Mouse (Mus musculus) neural tube, embryonic 12.5 days (tissue): ENCODE data around the gene Srebf2. TPM values are rescaled to one million over a fixed set of nuclear protein-coding genes. Genes with fewer than 3 reads are reported as not detected.

Experiments used
- ATAC-seq: fragments of 200-750 bp; cut with Nextera tagmentation; 2 replicates; pipeline ENCODE4 v1.8.0; 2017; ENCODE audit warnings: low read depth, mild to moderate bottlenecking, moderate TSS enrichment, moderate library complexity; ENCODE audit not compliant: low FRiP score
- H3K27ac ChIP-seq: fragments of 300-500 bp; sonication (generic); 2 replicates; pipeline ENCODE4 v1.5.1; 2016
- H3K27me3 ChIP-seq: fragments of 300-500 bp; sonication (generic); replicated peaks from 2 replicates; pipeline ENCODE4 v1.6.1; 2016; ENCODE audit warnings: mild to moderate bottlenecking
- H3K36me3 ChIP-seq: fragments of 300-500 bp; sonication (generic); 2 replicates; pipeline ENCODE4 v1.6.1; 2016; ENCODE audit warnings: mild to moderate bottlenecking
- H3K4me1 ChIP-seq: fragments of 300-500 bp; sonication (generic); 2 replicates; pipeline ENCODE4 v1.6.1; 2016
- H3K4me2 ChIP-seq: fragments of 300-500 bp; sonication (generic); replicated peaks from 2 replicates; pipeline ENCODE4 v1.6.1; 2016; ENCODE audit warnings: mild to moderate bottlenecking
- H3K4me3 ChIP-seq: fragments of 300-500 bp; sonication (generic); 2 replicates; pipeline ENCODE4 v1.5.1; 2016
- H3K9ac ChIP-seq: fragments of 300-500 bp; sonication (generic); 2 replicates; pipeline ENCODE4 v1.6.1; 2016; ENCODE audit warnings: mild to moderate bottlenecking
- H3K9me3 ChIP-seq: fragments of 300-500 bp; sonication (generic); 2 replicates; pipeline ENCODE4 v1.6.1; 2016; ENCODE audit warnings: mild to moderate bottlenecking
- WGBS: fragments of 180-500 bp; shearing (Covaris S2); methylation state at CpG from one replicate; pipeline ENCODE4 v1.1.7; 2016; 5-methylcytosine and 5-hydroxymethylcytosine counted together
- microRNA counts: library from miRNA; unstranded; fragments of <30 nt; microRNA quantifications from one replicate; lab custom pipeline; 2017
- microRNA-seq: library from miRNA; unstranded; fragments of <30 nt; microRNA quantifications from one replicate; pipeline ENCODE4, GENCODE M21; 2017
- polyA plus RNA-seq: library from polyadenylated mRNA; unstranded; fragments of >200 nt; fragmentation: Nextera tagmentation; extraction: Ambion mirVana; gene quantifications from 2 replicates; pipeline ENCODE4 v1.2.1, GENCODE M21; 2016

The Srebf2 gene
- polyA plus RNA-seq, 1 experiment from 2014 or later = 238 TPM

- 83% methylated on average over 3 of the region's 3 CpGs for WGBS
- no peaks in the 10 kb centered on the region for H3K4me1 ChIP-seq
- H3K27me3 ChIP-seq = no peaks in the 10 kb centered on the region
- H3K4me3 ChIP-seq = no peak overlapping the region
- no peaks in the 10 kb centered on the region for H3K9me3 ChIP-seq
- H3K36me3 ChIP-seq = no peaks in the 10 kb centered on the region
- H3K4me2 ChIP-seq = no peak overlapping the region
- no peak overlapping the region for H3K9ac ChIP-seq
- no peak overlapping the region for H3K27ac ChIP-seq
- no peak for ATAC-seq
Observed at GRCm38 (mm10) chr15:82247131-82247776, 100.3 kb downstream of the Srebf2 start.

- no peaks in the 10 kb centered on the region for H3K9me3 ChIP-seq
- H3K27me3 ChIP-seq = no peaks in the 10 kb centered on the region
- no peak overlapping the region for H3K27ac ChIP-seq
- H3K36me3 ChIP-seq = no peaks in the 10 kb centered on the region
- WGBS = 99% methylated on average over 3 of the region's 3 CpGs
- ATAC-seq = no peak
- no peak overlapping the region for H3K4me3 ChIP-seq
- no peak overlapping the region for H3K9ac ChIP-seq
- peaks cover 17% of the 10 kb centered on the region for H3K4me1 ChIP-seq
- no peak overlapping the region for H3K4me2 ChIP-seq
Observed at GRCm38 (mm10) chr15:82251579-82251978, 104.6 kb downstream of the Srebf2 start.

GRCm38 (mm10) chr15:82252097-82252496, 105.1 kb downstream of the Srebf2 start, which contains the start of gene 1500009C09Rik:
Gene 1500009C09Rik (plus strand): TSS chr15:82252397.
- Histone ChIP-seq H3K27me3 (no peaks in the 10 kb centered on the region), H3K9ac (no peak within 1 kb of the TSS), H3K4me3 (no peak within 1 kb of the TSS), H3K4me2 (no peak within 1 kb of the TSS), H3K36me3 (no peaks in the 10 kb centered on the region), H3K27ac (no peak within 1 kb of the TSS), H3K4me1 (peaks cover 21% of the 10 kb centered on the region), H3K9me3 (no peaks in the 10 kb centered on the region)
- WGBS = 88% methylated on average over 6 of the region's 6 CpGs
- no peak for ATAC-seq

MicroRNAs encoded within 50 kb of the gene (microRNA counts, 519-probe panel; counts per million panel counts)
- microRNA mmu-miR-33 (lab: Ali Mortazavi, UCI) = 3,538 counts per million, percentile 73 among the panel's probes with 10 or more counts

Small RNA genes within 50 kb of the gene (microRNA-seq; reads per million reads assigned to microRNA genes)
- 82.8 reads per million, percentile 48 among the genes with 10 or more reads in this experiment for gene Mir33

Other genes with a start within 250 kb of the Srebf2 start
- gene Polr3h, start 220.9 kb upstream of the Srebf2 start, polyA plus RNA-seq = 61.8 and 73.1 TPM in 2 replicates
- gene Csdc2, start 210.4 kb upstream of the Srebf2 start, polyA plus RNA-seq = 60.8 and 64.8 TPM in 2 replicates
- 40.1 and 42.0 TPM in 2 replicates for gene Pmm1, start 186.3 kb upstream of the Srebf2 start, polyA plus RNA-seq
- not detected in 2 replicates for gene 1700029P11Rik, start 166.6 kb upstream of the Srebf2 start, polyA plus RNA-seq
- gene Xrcc6, start 159.3 kb upstream of the Srebf2 start, polyA plus RNA-seq = 52.6 and 53.4 TPM in 2 replicates
- 42.9 and 48.5 TPM in 2 replicates for gene Desi1, start 113.3 kb upstream of the Srebf2 start, polyA plus RNA-seq
- 188 and 193 TPM in 2 replicates for gene Snu13, start 99.6 kb upstream of the Srebf2 start, polyA plus RNA-seq
- 0.04 TPM in 1 of 2 replicates, not detected in the other for gene 4930407I10Rik, start 88.0 kb upstream of the Srebf2 start, polyA plus RNA-seq
- gene Mei1, start 77.2 kb upstream of the Srebf2 start, polyA plus RNA-seq = 0.05 and 0.08 TPM in 2 replicates
- gene Ccdc134, start 19.3 kb upstream of the Srebf2 start, polyA plus RNA-seq = 17.8 and 20.3 TPM in 2 replicates
- gene Shisa8, start 65.6 kb downstream of the Srebf2 start, polyA plus RNA-seq = 0.29 and 0.46 TPM in 2 replicates
- gene Tnfrsf13c, start 77.2 kb downstream of the Srebf2 start, polyA plus RNA-seq = 0.10 and 0.22 TPM in 2 replicates
- gene Cenpm, start 97.6 kb downstream of the Srebf2 start, polyA plus RNA-seq = 45.5 and 45.8 TPM in 2 replicates
- gene 1500009C09Rik, start 105.2 kb downstream of the Srebf2 start, polyA plus RNA-seq = 1.7 and 3.2 TPM in 2 replicates
- 235 and 268 TPM in 2 replicates for gene Sept3, start 127.7 kb downstream of the Srebf2 start, polyA plus RNA-seq
- gene Wbp2nl, start 151.8 kb downstream of the Srebf2 start, polyA plus RNA-seq = not detected in 2 replicates
- 24.8 and 27.1 TPM in 2 replicates for gene Naga, start 191.7 kb downstream of the Srebf2 start, polyA plus RNA-seq
- gene Pheta2, start 191.8 kb downstream of the Srebf2 start, polyA plus RNA-seq = 3.6 and 4.0 TPM in 2 replicates
- gene Smdt1, start 191.8 kb downstream of the Srebf2 start, polyA plus RNA-seq = 285 and 313 TPM in 2 replicates
- 302 and 313 TPM in 2 replicates for gene Ndufa6, start 207.1 kb downstream of the Srebf2 start, polyA plus RNA-seq
- gene Cyp2d22, start 233.1 kb downstream of the Srebf2 start, polyA plus RNA-seq = 2.2 and 2.9 TPM in 2 replicates
- gene Cyp2d11, start 246.8 kb downstream of the Srebf2 start, polyA plus RNA-seq = not detected in 2 replicates